Mouse (Mus musculus): ENCODE results near the gene Cdc42bpa.

Gene Cdc42bpa

DNA sequence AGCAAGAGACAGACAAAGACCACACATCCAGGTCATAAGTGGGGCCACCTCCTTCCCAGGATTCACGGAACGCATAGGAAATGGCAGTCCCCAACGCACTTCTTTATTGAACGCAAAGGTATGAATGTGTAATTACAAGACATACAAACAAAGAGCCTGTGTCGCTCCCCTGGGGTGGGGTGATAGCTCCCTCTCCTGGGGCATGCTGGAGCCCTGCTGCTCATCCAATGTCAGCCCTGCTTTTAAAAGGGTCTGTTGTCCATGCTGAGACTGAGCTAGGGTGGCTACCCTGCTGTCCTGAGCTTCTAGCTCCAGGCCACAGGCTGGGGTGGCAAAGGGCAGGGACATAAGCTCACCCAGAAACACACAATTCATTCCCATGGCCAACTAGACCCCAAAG, 206.3 kb downstream of the Cdc42bpa start:
- DNase-seq (ENCODE audit: low read depth, low spot score) = no peak

DNA sequence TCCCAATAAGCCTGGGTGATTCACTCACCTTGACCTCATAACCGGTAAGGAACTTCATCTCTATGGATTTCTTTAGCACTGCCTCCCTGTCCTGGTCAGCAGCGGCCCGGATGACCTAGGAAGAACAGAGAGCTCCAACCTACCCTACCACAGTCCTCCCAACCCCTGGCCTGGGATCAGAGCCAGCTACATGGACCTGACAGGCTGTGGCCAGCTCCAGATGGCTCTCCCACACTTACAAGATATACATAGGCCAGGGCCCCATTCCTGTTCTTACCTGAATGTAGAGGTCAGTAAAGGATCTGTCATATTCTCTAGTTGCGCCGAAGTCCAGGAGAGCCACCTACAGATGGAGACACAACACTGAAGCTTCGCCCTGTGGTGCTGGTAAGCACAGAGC, 208.0 kb downstream of the Cdc42bpa start:
- no peak for DNase-seq (ENCODE audit: low read depth, low spot score)

DNA sequence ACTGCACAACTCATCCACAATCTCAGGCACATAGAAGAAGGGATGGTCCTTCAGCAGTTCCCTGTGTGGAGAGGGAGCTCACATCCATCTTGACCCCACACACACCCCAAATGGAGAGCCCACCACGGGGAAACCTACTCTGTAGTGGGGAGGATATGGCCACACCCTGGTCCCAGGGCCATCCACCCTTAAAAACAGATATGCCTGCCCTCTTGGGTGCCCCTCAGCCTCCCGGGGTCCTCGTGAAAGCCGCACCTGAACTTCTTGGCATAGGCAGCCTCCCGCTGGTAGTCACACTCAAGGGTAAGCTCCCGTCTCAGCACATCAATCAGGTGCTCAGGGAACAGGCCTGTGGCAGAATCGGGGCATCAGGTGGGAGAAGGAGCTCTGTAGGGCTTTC, 208.9 kb downstream of the Cdc42bpa start:
- no peak for DNase-seq (ENCODE audit: low read depth, low spot score)

DNA sequence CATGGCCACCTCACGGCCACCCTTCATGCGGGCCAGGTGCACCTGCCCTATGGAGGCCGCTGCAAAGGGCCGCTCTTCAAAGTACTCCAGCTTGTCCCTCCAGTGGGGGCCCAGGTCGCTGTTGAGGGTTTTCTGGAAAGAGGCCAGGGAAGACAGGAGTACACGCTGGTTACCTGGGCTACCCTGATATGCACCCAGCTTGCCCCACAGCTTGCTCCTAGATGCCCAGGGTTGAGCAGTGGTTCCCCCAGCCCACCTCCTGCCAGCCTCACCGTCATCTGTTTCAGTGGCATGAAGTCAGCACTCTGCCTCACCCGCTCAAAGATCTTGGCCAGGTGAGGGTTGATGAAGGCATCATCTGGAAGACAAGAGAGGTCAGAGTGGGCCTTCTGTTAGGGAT, 209.8 kb downstream of the Cdc42bpa start:
- DNase-seq (ENCODE audit: low read depth, low spot score) = no peak

DNA sequence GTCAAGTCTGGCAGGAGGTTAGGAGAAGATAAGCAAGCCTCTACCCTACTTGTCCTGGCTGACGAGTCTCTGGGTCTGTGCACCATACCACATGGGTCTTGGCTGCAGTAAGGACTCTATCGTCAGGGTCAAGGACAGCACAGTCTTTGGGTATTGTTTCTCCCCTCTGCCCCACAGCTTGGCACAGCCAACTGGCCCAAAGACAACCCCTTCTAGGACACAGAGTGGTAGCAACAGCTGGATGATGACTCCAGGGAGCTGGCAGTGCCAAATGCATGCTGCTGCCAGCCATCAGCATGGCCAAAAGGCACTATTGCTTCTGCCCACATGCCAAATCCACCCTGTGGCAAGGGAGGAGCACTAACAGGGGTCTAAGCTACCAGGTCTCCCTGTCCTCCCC, 211.6 kb downstream of the Cdc42bpa start:
- DNase-seq (ENCODE audit: low read depth, low spot score) = no peak

DNA sequence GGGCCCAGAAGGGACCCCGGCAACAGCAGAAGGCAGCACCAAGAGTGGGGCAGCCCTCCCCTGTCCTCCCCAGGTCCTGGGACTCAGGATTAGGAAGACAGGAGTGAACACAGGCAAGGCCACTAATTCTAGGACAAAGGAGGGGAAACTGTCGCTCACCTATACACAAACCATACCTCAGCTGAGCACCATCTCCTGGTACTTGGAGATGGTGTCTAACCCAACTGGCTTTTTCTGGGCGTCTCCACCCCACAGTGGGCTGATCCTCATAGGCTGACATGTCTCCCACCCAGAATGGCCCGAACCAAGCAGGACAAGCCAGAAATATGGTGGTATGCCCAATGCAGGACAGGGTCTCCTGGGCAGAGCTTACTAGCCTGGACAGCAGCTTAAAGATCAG, 212.3 kb downstream of the Cdc42bpa start:
- DNase-seq (ENCODE audit: low read depth, low spot score) = no peak

DNA sequence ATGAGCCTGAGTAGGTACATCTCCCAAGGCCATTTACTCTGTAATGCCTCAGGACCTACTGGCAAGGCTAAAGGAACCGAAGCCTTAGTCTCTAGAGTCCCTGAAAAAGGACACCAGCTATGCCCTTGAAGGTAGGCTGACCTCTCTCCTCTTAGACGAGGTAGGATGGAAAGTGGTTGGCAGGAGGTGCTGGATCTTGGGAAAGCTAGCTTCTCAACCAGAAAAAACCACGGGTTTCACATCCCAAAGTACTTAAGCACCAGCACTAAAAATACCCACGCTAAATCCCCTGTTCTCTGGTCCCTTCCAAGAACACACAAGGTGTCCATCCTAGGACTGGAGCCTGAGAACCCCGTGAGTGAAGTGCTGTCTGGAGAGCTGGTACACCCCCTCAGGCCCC, 212.7 kb downstream of the Cdc42bpa start:
- DNase-seq (ENCODE audit: low read depth, low spot score) = no peak

DNA sequence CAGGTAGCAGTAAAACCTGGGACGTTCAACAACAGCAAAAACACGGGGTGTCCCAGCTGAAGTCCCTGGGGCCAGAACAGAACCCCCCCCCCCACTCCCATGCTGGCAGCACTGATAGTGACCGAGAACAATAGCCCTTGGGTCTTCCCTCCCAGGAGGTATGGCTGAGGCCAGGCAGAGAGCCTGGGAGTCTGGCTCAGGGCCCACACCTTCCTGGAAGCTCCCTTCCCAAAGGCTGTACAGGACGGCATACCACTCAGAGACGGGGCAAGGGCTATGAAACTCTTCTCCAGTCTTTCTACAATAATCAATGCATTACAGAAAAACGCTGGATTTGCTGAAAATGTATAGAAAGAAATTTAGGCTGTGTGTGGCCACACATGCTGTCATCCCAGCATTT, 214.4 kb downstream of the Cdc42bpa start:
- DNase-seq (ENCODE audit: low read depth, low spot score) = no peak

DNA sequence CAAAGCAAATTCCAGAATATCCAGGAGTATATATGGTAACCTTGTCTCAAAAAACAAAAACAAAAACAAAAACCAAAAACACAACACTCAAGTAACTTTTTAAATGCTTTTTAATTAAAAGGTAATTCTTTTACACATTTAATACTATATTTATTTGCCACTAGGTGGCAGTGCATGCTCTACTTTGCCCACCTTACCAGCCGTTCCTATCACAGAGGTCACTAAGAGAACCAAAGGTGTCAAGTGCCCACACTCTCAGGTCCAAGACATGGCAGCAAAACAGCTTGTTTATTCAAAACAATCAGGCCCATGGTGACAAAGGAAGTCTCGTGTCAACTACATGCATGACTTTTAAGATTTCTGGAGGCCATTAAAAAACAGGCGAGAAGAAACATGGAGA, 214.9 kb downstream of the Cdc42bpa start:
- no peak for DNase-seq (ENCODE audit: low read depth, low spot score)

DNA sequence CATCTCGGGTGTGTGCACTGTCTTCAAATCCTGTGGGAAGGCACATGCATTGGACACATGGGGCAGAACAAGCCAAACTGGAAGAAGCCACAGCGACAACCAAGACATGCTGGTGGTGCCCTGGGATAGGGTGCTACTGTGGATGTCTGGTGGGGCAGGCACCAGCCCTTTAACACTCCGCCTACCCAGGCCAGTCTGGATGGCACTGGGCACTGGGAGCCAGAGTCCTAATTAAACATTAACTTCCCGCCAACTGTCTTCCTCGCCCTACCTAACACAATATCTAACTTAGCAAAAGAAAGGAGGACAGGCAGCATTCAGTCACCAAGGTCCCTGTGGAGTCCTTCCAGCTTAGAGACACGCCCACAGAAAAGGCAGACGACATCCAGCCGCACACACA, 215.4 kb downstream of the Cdc42bpa start:
- no peak for DNase-seq (ENCODE audit: low read depth, low spot score)

DNA sequence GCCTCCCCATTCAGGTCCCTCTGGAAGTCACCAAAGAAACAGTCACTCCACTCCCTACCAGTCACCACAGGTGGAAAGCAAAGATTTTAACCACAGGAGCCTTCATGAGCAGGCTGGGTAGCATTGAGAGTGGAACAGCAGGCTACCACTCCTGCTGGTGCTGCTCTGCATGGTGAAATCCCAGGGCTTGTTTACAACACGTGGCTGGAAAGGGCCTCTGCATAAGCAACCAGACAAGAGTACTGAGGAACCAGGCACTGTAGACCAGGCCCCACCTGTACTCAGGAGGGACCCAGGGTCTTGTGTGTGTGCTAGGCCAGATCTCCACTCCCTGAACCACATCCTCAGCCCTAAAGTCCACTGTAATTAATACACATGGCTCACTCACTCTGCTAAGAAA, 216.5 kb downstream of the Cdc42bpa start:
- no peak for DNase-seq (ENCODE audit: low read depth, low spot score)

DNA sequence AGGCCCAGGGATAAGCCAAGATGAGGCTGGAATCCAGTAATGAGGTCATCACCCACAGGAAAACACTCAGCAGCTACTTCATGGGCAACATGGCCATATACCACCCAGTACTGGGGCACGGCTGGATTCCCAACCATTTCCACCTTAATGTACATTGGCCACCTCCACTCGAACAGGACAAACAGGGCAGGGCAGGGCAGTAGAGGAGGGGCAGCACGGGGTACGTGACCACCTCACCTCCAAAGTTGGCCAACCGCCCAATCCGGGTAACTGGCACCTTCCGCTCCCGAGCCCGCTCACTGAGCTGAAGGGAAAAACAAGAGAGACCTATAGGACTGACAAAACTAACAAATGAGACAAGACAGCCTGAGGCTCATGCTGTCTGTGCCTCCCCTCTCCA, 218.1 kb downstream of the Cdc42bpa start:
- DNase-seq (ENCODE audit: low read depth, low spot score) = no peak

DNA sequence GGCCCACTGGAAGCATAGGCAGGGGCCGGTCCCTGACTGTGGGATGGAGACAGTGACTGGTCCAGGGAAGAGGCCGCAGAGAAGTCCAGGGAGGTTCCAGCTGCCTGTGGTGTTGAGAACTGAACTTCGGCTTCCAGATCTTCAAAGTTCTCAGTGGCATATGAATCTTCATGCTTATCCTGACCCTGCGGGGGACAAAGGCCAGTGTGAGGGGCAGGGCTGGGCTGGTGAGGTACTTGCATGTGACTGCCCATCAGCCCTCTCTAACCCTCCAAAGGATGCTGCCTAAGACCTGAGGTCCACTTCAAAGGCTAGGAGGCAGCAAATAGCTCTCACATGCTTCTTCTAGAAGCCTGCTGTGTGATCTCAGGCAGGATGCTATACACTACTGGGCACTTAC, 218.8 kb downstream of the Cdc42bpa start:
- no peak for DNase-seq (ENCODE audit: low read depth, low spot score)

DNA sequence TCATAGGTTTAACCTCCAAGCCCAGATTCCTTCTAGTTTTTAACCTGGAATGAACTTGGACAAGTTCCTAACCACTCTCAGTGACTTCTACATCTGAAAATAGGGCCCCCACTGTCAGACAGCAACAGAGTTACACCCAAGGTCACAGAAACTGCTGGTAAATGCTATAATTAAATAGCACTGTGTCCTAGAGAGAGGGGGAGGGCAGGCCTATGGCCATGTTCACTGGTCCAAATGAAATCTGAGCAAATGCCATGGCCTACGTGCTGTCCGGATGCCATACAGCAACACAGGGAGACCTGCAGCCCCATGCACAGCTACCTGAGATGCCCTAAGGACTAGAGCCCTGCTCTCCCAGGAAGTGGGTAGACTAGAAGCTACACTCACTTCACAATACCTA, 219.6 kb downstream of the Cdc42bpa start:
- no peak for DNase-seq (ENCODE audit: low read depth, low spot score)

DNA sequence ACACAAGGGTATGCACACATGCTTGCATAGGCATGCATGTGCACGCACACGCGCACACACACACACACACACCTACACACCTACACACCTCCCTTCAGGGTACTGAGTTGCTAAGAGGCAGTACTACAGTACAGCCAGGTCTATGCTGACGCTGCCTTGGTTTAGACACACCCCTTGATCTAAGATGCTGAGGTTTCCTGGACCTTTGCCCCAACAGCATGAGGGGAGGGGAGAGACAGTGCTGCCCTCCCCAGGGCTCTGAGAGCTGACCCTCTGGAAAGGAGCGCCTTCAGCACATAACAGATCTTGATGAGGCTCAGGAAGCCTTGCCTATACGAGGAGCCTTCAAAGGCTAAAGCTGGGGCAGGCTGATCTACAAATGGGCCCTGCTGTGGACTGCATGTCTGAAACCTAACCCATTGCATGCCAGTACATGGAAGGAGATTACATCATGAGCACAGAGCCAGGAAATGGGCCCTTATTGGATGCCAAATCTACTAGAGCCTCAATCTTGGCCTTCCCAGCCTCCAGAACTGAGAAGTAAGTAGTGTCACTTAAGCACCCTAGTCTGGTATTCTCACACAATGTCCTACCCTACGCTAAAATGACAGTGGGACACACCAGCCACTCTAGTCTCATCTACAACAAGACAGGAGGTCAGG, 221.2 kb downstream of the Cdc42bpa start:
- no peak for DNase-seq (ENCODE audit: low read depth, low spot score)

DNA sequence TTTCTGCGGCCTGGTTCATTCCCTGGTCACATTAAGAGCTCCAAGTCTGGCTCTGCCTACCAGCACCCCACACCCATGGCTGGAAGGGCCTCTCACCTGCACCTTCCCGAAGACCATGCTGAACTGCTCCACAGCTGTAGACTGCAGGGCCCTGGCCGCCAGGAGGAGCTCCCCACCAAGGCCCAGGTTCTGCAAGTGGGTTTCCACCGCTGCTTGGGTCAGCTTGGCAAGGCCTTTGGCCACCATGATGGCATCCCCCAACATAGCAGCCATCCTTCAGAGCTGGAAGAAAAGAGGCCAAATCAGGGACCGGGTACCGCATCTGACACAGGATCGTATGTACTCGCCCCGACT, 221.7 kb downstream of the Cdc42bpa start:
- DNase-seq (ENCODE audit: low read depth, low spot score) = no peak

DNA sequence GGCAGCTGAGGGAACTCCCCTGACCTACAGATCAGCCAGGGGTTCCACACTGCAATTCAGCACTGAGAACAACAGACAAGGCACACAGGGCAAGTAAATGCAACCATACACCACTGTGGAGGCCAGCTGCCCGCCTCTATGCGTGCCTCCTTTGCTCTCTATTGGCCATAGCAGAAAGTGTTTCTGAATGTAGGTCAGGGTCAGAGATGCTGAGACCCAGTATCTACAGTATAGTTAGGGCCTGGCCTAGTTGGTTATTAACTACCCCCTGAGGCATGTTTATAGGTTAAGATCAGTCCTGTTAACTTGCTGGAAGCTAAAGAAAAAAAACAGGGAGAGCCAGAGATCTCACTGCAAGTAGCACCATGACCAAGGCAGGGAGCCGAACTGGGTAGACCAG, 222.5 kb downstream of the Cdc42bpa start:
- DNase-seq (ENCODE audit: low read depth, low spot score) = no peak

DNA sequence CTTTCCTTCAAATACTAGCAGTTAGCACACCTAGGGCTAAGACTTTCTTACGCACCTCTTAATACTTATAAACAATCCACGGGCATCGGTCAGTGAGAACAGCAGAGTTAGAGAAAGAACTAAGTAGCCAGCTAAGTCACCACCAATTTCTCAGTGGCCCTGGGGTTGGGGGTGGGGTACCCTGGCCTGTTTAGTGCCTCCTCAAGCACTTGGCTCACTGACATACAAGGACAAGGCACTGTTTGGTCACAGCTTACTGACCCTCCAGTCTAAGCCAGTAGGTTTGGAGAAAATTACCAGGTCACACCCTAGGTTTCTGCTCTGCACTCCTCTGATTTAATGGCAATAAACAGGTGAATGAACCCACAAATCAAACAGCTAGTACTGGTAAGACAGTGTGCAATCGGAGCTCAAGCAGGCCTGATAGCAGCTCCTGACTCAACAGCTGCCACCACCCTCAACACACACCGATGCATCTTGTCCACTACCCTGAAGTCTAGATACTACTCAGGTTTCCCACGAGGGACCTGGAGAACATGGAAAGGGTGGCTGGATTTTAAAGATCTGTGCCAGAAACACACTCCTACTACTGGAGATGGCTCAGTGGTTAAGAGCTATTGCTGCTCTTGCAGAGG, 223.4 kb downstream of the Cdc42bpa start:
- no peak for DNase-seq (ENCODE audit: low read depth, low spot score)

DNA sequence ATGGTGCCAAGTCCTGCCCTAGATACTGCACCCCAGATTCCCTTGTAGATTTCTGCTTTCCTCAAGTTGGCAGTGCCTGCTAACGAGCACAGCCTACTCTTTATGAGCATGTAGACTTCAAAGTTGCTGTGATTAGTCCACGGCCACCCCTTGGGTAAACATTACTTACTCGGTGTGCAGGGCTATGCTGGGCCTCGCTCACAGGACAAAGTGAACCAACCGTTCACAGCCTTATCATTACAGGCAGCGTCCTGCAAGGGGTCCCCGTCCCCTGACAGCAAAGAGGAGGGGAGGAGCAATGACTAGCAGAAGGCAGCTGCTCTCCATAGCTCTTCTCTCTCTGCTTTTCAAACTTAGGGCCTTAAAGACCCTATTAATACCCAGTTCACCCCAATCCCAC, 224.5 kb downstream of the Cdc42bpa start:
- no peak for DNase-seq (ENCODE audit: low read depth, low spot score)

DNA sequence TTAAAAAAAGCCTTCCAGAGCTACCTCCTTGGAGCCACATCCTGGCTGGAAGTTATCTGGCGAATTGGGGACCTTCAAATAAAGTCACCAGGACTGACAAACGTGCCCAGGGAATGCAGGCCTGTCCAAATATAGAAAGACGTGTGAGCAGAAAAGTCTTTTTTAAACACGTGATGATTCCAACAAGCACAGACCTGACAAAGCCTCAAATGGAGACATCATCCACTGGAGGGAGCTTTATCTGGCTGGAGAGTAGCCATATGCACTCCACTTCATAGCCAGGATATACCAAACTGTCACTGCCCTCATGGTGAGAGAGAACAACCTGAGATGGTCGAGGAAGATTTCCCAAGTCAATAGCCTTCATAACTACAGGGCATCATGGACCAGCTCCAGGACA, 225.6 kb downstream of the Cdc42bpa start:
- DNase-seq (ENCODE audit: low read depth, low spot score) = no peak

DNA sequence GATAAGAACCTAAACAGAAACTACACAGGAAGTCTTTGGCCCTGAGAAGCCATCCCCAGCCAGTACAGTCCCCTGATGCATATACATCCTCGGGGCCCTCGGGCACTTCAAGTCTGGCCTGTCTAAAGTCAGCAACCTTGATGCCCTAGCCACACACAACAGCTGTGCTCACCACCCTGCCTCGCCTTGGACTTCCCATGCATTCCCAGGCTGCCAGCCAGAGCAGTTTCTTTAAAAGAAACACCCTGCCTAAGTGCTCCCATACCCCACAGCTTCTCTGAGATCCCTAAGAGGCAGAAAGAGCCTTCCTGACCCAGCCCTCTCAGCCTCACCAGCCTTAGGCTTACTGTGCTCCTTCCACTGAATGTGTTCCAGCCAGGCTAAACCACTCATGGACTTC, 226.1 kb downstream of the Cdc42bpa start:
- DNase-seq (ENCODE audit: low read depth, low spot score) = no peak

DNA sequence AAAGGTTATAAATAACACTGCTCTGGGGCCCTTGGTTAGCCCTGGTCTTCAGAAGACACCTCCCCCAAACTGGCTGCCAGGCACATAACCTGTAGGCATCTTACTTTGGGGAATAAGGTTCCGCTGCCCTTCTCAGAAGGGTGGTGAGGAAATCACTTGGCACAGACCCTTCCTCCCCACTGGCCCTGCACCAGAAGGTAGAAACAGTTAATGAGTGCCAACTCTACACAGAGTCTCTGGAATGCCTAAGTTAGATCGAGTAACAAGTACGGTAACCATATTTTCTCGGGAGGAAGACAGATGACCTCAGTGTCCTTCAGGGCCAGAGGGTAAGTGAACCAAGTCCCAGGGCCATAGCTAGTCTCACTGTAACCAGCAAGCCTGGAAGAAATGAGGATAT, 228.7 kb downstream of the Cdc42bpa start:
- DNase-seq (ENCODE audit: low read depth, low spot score) = no peak

DNA sequence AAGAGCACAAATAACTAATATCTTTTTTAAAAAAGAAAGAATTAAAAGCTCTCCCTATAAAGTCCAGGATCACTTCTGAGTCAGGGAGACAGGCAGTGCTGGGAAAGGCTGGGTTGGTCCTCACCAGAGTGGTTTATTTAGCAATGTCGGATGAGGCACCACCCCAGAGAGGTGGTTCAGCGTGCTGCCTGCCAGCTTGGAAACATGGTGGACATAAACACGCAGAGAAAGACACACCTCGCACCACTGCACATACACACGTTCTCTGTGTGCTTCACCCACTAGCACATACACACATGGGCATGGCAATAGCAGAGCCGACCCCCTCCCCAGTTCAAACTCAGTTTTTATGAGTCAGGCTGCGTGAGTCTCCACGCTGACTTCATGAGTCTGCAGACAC, 230.8 kb downstream of the Cdc42bpa start:
- DNase-seq (ENCODE audit: low read depth, low spot score) = no peak

DNA sequence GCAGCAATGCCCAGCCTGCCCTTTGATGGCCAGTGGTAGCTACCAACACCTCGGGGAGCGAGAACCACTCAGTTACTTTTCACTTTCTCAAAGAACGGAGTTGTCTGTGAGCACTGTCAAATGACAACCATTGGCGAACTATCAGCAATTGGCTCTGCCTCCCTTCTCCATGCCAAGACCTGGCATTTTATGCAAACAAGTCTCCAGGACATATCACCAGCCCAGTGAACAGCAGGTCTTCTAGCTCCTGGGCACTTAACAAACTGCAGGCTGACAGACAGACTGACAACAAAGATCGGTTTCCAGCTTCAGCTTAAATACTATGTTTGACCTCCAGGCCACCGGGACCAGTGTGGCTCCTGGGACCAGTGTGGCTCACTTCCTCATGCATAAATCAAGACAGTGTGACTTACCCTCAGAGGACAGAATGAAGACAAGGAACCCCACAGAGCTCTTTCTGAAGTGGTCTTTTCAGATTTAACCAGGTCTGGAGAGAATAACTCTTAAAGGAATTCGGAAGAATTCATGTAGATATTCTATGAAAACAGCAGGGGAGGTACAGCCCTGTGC, 231.5 kb downstream of the Cdc42bpa start:
- no peak for DNase-seq (ENCODE audit: low read depth, low spot score)

Measured in WW6 (cell line).